Mouse (Mus musculus): ENCODE measurements around the gene Usp46. TPM values are rescaled to one million over a fixed set of nuclear protein-coding genes. Genes with fewer than 3 reads are reported as not detected.

The Usp46 gene
- polyA plus RNA-seq, 1 experiment: 2.2 TPM

DNA sequence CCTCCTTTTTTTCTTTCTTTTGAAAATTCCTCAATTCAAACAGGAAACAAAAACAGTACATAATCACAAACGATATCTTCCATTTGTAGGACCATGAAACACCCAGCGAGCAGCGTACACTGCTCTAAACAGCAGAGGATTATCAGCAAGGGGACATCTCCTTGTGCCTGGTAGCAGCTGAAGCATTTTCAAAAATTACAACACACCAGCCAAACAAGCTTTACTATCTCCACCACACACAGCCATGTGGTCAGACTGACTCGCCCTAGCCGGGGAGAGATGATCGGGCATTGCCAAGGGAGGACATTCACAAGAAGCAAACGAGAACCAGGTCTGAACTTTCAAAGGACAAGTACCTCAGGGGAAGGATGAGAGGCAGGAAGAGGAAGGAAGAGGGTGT is 3.4 kb downstream of the Usp46 start:
- TF ChIP-seq CTCF (IDR thresholded peaks at IDR 0.05; ENCODE audit: borderline replicate concordance, control insufficient read depth, extremely low read depth, insufficient read depth, low read length, poor library complexity) (no peak), POLR2A (IDR thresholded peaks at IDR 0.05; ENCODE audit: control insufficient read depth, extremely low read depth, insufficient read depth, low read length, poor library complexity) (no peak)
- Histone ChIP-seq H3K4me3 (ENCODE audit: control insufficient read depth, insufficient read depth, low read length) (no peak overlapping the region), H3K27me3 (ENCODE audit: control insufficient read depth, insufficient read depth, low read length) (no peaks in the 10 kb centered on the region), H3K27ac (ENCODE audit: control insufficient read depth, insufficient read depth, low read length) (no peak overlapping the region), H3K4me1 (replicated peaks; ENCODE audit: control insufficient read depth, insufficient read depth, low read length) (peaks cover 10% of the 10 kb centered on the region), H3K36me3 (ENCODE audit: control insufficient read depth, insufficient read depth, low read length) (no peaks in the 10 kb centered on the region)
- DNase-seq: no peak
- 89% methylated on average over 7 of the region's 7 CpGs for WGBS

DNA sequence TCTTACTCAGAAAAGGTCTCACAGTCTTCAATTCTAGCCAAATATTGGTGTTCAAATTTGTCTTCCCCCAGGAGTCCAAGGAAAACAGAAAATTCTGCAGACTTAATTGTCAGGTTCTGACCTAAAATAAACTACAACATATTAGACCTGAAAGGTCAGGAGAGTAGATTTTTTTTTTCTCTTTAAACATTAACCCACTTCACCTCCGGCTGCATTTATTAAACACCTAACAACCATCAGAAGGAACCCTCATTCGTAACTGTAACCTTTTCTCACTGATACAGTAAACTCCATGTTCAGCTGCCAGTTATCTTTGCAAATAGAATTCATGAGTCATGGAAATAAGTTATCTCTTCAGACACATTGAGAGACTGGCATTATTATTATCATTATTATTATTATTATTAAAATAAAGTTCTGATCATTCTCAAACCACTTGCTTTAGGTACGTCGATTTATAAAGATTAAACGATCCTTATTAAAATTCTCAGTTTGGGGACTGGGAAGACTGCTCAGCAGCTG is 4.9 kb downstream of the Usp46 start:
- DNase-seq: no peak

DNA sequence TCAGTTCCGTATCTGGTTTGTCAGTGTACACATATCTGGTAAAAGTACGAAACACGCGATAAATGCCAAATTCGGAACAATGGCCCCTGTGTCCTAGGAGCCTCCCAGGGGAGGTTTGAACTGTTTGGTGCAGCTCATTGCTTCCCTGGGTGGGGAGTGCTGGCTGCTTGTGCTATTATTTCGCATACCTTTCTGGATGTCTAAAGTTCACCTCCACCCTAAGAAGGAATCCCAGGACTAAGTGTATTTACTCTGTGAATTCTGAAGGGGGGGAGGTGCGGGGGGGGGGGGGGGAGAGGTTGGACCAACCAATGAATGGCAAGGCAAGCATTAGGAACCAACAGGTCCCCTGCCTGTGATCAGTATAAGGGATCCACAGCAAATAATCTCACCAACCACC is 6.0 kb downstream of the Usp46 start:
- WGBS: 97% methylated on average over 7 of the region's 7 CpGs
- Histone ChIP-seq H3K27me3 (ENCODE audit: control insufficient read depth, insufficient read depth, low read length) (no peaks in the 10 kb centered on the region), H3K4me1 (replicated peaks; ENCODE audit: control insufficient read depth, insufficient read depth, low read length) (peaks cover 4% of the 10 kb centered on the region), H3K4me3 (ENCODE audit: control insufficient read depth, insufficient read depth, low read length) (no peak overlapping the region), H3K36me3 (ENCODE audit: control insufficient read depth, insufficient read depth, low read length) (no peaks in the 10 kb centered on the region), H3K27ac (ENCODE audit: control insufficient read depth, insufficient read depth, low read length) (no peak overlapping the region)
- no peak for TF ChIP-seq CTCF (IDR thresholded peaks at IDR 0.05; ENCODE audit: borderline replicate concordance, control insufficient read depth, extremely low read depth, insufficient read depth, low read length, poor library complexity)
- no peak for TF ChIP-seq POLR2A (IDR thresholded peaks at IDR 0.05; ENCODE audit: control insufficient read depth, extremely low read depth, insufficient read depth, low read length, poor library complexity)
- no peak for DNase-seq

More for the DNA sequence above, 4.9 kb downstream of the Usp46 start:
- WGBS: 98% methylated on average over 5 of the region's 5 CpGs
- Histone ChIP-seq H3K27me3 (ENCODE audit: control insufficient read depth, insufficient read depth, low read length) (no peaks in the 10 kb centered on the region), H3K4me1 (replicated peaks; ENCODE audit: control insufficient read depth, insufficient read depth, low read length) (peaks cover 6% of the 10 kb centered on the region), H3K4me3 (ENCODE audit: control insufficient read depth, insufficient read depth, low read length) (no peak overlapping the region), H3K36me3 (ENCODE audit: control insufficient read depth, insufficient read depth, low read length) (no peaks in the 10 kb centered on the region), H3K27ac (ENCODE audit: control insufficient read depth, insufficient read depth, low read length) (no peak overlapping the region)
- no peak for TF ChIP-seq POLR2A (IDR thresholded peaks at IDR 0.05; ENCODE audit: control insufficient read depth, extremely low read depth, insufficient read depth, low read length, poor library complexity)
- TF ChIP-seq CTCF (IDR thresholded peaks at IDR 0.05; ENCODE audit: borderline replicate concordance, control insufficient read depth, extremely low read depth, insufficient read depth, low read length, poor library complexity): no peak

DNA sequence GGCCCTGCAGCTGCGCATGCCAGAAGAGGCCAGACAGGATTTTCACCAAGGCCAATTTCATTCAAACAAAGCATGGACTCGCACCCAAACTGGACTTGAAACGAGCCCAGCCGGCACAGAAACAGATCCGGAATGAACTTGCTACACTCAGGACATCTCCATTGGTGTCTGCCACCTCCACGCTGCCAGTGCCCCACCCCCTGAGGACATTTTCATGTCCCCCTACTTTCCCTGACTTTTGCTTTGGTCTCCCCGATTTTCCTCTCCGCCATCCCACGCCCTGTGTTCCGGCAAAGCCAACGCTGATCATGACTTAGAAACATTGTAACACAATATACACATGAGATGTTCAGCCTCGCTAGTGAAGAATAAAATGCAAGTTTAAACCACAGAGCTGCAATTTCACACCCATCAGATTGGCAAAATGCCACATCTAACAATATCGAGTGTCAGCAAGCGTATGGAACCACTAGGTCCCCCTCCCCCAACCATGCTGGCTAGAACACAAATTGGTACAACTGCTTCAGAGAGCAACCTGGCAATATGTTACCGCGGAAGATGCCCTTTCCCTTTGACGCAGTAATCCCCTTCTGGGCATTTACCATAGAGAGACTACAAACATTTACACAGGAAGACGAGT is 6.7 kb downstream of the Usp46 start:
- Histone ChIP-seq H3K36me3 (ENCODE audit: control insufficient read depth, insufficient read depth, low read length) (no peaks in the 10 kb centered on the region), H3K4me3 (ENCODE audit: control insufficient read depth, insufficient read depth, low read length) (no peak overlapping the region), H3K27me3 (ENCODE audit: control insufficient read depth, insufficient read depth, low read length) (no peaks in the 10 kb centered on the region), H3K27ac (ENCODE audit: control insufficient read depth, insufficient read depth, low read length) (no peak overlapping the region), H3K4me1 (replicated peaks; ENCODE audit: control insufficient read depth, insufficient read depth, low read length) (peaks cover 4% of the 10 kb centered on the region)
- WGBS: 76% methylated on average over 18 of the region's 18 CpGs
- DNase-seq: no peak
- no peak for TF ChIP-seq POLR2A (IDR thresholded peaks at IDR 0.05; ENCODE audit: control insufficient read depth, extremely low read depth, insufficient read depth, low read length, poor library complexity)
- TF ChIP-seq CTCF (IDR thresholded peaks at IDR 0.05; ENCODE audit: borderline replicate concordance, control insufficient read depth, extremely low read depth, insufficient read depth, low read length, poor library complexity): no peak

DNA sequence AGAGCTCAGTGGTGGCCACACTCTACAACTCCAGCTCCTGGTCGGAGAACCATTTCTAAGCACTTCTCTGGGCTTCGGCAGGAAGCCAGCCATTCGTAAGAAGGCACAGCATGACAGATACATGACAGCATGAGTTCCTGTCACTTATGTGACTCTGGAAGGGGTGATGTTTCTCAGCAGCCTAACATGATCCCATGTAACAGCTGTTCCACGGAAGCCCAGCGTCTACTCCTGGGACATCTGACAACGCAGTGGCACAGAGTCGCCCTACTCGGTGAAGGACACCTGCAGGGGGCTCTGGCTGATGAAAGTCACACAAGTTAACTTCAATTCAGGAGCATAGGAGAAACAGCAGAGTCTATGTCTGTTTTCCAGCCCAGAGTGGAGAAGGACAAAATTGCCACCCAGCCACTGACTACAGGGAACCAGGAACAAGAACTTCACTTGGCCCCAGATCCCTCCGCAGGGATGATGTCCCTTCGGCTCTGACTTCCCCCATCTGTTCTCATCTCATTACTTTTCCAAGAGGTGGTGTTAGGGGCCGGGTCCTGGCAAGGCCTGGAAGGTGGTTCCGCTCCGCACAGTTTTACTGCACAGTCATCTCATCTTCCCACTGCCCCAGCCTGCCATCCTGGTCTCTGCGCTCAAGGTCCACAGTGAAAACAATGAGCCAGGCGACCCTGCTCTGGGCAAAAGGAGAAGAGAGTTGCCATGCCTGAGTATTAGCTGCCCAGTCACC is 15.9 kb downstream of the Usp46 start:
- H3K27me3 ChIP-seq (ENCODE audit: control insufficient read depth, insufficient read depth, low read length): no peaks in the 10 kb centered on the region
- no peaks in the 10 kb centered on the region for H3K4me1 ChIP-seq (replicated peaks; ENCODE audit: control insufficient read depth, insufficient read depth, low read length)
- WGBS: 94% methylated on average over 15 of the region's 15 CpGs
- no peak for TF ChIP-seq POLR2A (IDR thresholded peaks at IDR 0.05; ENCODE audit: control insufficient read depth, extremely low read depth, insufficient read depth, low read length, poor library complexity)
- TF ChIP-seq CTCF (IDR thresholded peaks at IDR 0.05; ENCODE audit: borderline replicate concordance, control insufficient read depth, extremely low read depth, insufficient read depth, low read length, poor library complexity): no peak
- DNase-seq: no peak
- no peaks in the 10 kb centered on the region for H3K36me3 ChIP-seq (ENCODE audit: control insufficient read depth, insufficient read depth, low read length)
- no peak overlapping the region for H3K27ac ChIP-seq (ENCODE audit: control insufficient read depth, insufficient read depth, low read length)
- no peak overlapping the region for H3K4me3 ChIP-seq (ENCODE audit: control insufficient read depth, insufficient read depth, low read length)

DNA sequence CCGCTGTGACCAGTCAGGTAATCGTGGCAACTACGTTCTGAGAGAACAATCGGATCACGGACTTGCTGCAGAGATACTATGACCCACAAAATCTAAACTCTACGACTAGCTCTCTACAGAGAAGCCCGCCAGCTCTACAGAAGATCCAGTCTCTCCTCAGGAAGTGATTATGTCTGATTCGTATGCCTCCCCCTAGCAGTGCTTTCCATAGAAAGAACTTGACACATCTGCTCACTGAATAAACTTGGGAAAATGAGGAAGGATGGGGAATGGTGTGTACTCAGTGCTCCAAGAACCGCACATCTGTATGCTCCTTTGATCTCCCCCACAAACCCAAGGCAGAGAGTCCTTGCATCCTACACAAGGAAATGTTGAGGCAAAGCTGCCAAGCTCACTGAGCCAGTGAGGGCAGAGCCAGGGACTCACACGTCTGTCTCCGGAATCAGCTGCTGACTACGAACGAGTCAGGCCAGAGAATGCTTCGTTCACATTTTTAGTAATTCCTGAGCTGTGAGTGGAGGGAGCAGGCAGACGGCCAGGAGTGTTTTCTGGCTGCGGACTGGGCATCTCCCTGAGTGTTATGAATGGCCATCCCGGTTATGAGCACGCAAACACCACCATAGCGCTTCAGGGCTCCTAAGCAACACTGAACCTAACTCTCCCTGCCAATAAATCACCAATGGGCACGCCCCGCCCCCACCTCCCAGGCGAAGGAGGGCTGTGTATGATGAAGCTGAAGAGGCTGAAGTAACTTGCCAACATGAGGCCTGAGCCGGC is 16.6 kb downstream of the Usp46 start:
- H3K36me3 ChIP-seq (ENCODE audit: control insufficient read depth, insufficient read depth, low read length): no peaks in the 10 kb centered on the region
- no peak overlapping the region for H3K27ac ChIP-seq (ENCODE audit: control insufficient read depth, insufficient read depth, low read length)
- WGBS: 95% methylated on average over 23 of the region's 23 CpGs
- no peak overlapping the region for H3K4me3 ChIP-seq (ENCODE audit: control insufficient read depth, insufficient read depth, low read length)
- H3K4me1 ChIP-seq (replicated peaks; ENCODE audit: control insufficient read depth, insufficient read depth, low read length): no peaks in the 10 kb centered on the region
- TF ChIP-seq POLR2A (IDR thresholded peaks at IDR 0.05; ENCODE audit: control insufficient read depth, extremely low read depth, insufficient read depth, low read length, poor library complexity) (no peak), CTCF (IDR thresholded peaks at IDR 0.05; ENCODE audit: borderline replicate concordance, control insufficient read depth, extremely low read depth, insufficient read depth, low read length, poor library complexity) (no peak)
- DNase-seq: no peak
- H3K27me3 ChIP-seq (ENCODE audit: control insufficient read depth, insufficient read depth, low read length): no peaks in the 10 kb centered on the region

Data from thymus, adult 2 months (tissue).